Mouse (Mus musculus) left cerebral cortex, adult 9 months (tissue): ENCODE measurements at regions not wholly inside any gene's neighbourhood (a gene's known extent, or its start where the extent isn't known, plus 50 kb on each side); places are given as distances from the start of the nearest gene placed in this dataset.
A peak's percentile ranks its signal among the peaks of the same experiment; 100 is the strongest.

Experiments used
- DNase-seq, 2 experiments: peaks; one replicate each; pipeline ENCODE4 v3.0.0; 2022; ENCODE audit warnings: low spot score in 2 of 2

GRCm38 (mm10) chr2:75567131-75567530, 91.9 kb upstream of the Hnrnpa3 start:
- DNase-seq: no peak

- no peak for DNase-seq
These were observed 89.3 kb upstream of the Hnrnpa3 start for GRCm38 (mm10) chr2:75569756-75570155.

GRCm38 (mm10) chr2:75570246-75570645, 88.8 kb upstream of the Hnrnpa3 start:
- no peak for DNase-seq

GRCm38 (mm10) chr2:75584975-75585374, 74.1 kb upstream of the Hnrnpa3 start:
- DNase-seq: peak in 1 of 2 experiments; percentile 54

- peak in 1 of 2 experiments; percentile 82 for DNase-seq
These were observed 70.5 kb upstream of the Hnrnpa3 start for GRCm38 (mm10) chr2:75588572-75588971.

- DNase-seq: no peak
These were observed 69.6 kb upstream of the Hnrnpa3 start for GRCm38 (mm10) chr2:75589452-75589851.

- peak in 1 of 2 experiments; percentile 88 for DNase-seq
These were observed 68.9 kb upstream of the Hnrnpa3 start for GRCm38 (mm10) chr2:75590175-75590574.

GRCm38 (mm10) chr2:75600511-75600910, 58.5 kb upstream of the Hnrnpa3 start:
- DNase-seq: no peak

GRCm38 (mm10) chr2:75603175-75603871, 55.7 kb upstream of the Hnrnpa3 start:
- peak in 1 of 2 experiments; percentile 59 for DNase-seq

- peak in 1 of 2 experiments; percentile 59 for DNase-seq
These were observed 53.4 kb upstream of the Hnrnpa3 start for GRCm38 (mm10) chr2:75605634-75606033.

GRCm38 (mm10) chr2:75607010-75607915, 51.8 kb upstream of the Hnrnpa3 start:
- no peak for DNase-seq

GRCm38 (mm10) chr2:75607958-75608357, 51.1 kb upstream of the Hnrnpa3 start:
- no peak for DNase-seq

- no peak for DNase-seq
These were observed 50.6 kb upstream of the Hnrnpa3 start for GRCm38 (mm10) chr2:75608482-75608881.

- DNase-seq: peak in 1 of 2 experiments; percentile 25
These were observed 49.7 kb upstream of the Hnrnpa3 start for GRCm38 (mm10) chr2:75609150-75609946.
